Mouse (Mus musculus) ovary, adult 2 months (tissue): ENCODE data around the gene Vtcn1. TPM values are rescaled to one million over a fixed set of nuclear protein-coding genes. Genes with fewer than 3 reads are reported as not detected.

ENCODE experiments used
- polyA plus RNA-seq: library from polyadenylated mRNA; depleted of rRNA; stranded (reverse); fragments of >200 nt; gene quantifications from 2 replicates; pipeline ENCODE4 v1.2.3, GENCODE M21; 2012; rRNA removed

Vtcn1 gene
- 4.7 and 5.2 TPM in 2 replicates for polyA plus RNA-seq

DNA sequence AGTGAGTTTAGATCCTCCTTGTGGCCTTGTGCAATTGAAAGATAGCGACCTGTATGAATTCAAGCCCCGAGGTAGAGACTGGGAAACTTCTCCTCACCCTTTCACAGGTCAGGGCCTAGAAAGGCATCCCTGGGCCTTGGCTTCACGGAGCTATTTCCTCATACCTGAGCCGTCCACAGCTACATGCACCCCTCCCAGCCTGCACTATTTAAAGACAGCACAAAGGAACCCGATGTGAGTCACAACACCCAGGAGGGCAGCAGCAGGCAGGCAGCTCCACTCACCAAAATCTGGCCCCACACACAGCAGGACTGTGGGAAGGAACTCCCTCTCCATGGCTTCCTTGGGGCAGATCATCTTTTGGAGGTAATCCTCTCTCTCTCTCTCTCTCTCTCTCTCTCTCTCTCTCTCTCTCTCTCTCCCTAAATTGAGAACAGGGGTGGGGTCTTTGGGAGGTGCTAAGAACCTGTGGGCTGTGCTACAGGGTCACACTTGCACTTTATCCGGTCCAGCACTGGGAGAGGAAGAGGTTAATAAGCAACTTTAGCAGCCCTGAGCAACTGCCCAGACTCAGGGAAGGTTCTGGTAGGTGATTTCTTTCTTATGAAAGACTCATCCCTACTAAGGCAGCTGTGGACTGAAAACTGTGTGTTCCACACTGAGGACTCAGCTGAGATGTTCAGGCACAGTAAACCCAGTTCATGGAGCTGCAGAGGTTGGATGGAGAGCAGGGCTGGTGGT lies at the start of gene Vtcn1:
Gene Vtcn1, plus strand, starts transcription at position 235 of the 741 bp plus-strand sequence.

DNA sequence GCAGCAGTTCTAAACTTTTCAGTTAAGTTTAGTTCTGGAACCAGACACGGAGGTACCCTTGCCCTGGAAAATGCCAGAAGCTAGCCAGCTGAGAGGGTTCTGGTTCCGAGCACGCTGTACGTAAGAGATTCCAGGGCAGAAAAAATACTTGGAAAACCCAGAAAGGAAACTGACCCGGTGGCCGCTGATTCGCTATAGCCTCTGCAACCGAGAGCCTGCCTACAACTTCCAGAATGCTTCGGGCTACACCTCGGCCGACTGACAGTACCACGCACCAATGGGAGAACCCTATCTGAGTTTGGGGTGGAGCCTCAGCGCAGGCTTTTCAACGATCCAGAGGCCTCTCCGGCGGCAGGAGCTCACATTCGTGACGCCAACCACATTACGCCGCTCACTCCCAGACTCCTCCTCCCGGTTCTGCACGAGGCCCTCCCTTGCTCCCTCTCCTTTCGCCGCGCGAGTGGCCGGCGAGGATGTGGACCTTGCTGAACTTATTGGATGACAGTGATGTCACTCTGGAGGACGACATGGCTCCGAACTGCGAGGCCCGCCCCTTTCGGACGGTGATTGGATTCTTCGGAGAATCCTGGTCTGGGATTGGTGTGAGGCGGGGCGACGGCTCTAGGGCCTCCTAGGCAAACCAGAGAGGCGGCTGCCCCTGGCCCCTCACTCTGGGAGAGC lies 96.7 kb downstream of the Vtcn1 start, which contains the start of gene Trim45:
Gene Trim45, plus strand, starts transcription at position 378 of the 681 bp plus-strand sequence.

Other genes starting within 250 kb of the Vtcn1 start
- 25.8 and 45.4 TPM in 2 replicates for gene Man1a2, start 140.0 kb upstream of the Vtcn1 start, polyA plus RNA-seq
- gene Trim45, start 96.7 kb downstream of the Vtcn1 start, polyA plus RNA-seq: 9.7 and 11.0 TPM in 2 replicates
- 3.9 and 4.9 TPM in 2 replicates for gene Ttf2, start 144.2 kb downstream of the Vtcn1 start, polyA plus RNA-seq
- 0.22 and 0.26 TPM in 2 replicates for gene Cd101, start 204.1 kb downstream of the Vtcn1 start, polyA plus RNA-seq